Mouse (Mus musculus) intestine, embryonic 16.5 days (tissue): Measurements from ENCODE around the gene Peli3. TPM values are rescaled to one million over a fixed set of nuclear protein-coding genes. Genes with fewer than 3 reads are reported as not detected.

Experiments used
- ATAC-seq: fragments of 200-750 bp; cut with Nextera tagmentation; 2 replicates; pipeline ENCODE4 v1.8.0; 2017; ENCODE audit warnings: moderate TSS enrichment, moderate library complexity
- H3K27ac ChIP-seq: fragments of 300-500 bp; sonication (generic); 2 replicates; pipeline ENCODE4 v1.5.1; 2014; ENCODE audit warnings: mild to moderate bottlenecking, low read length
- H3K27me3 ChIP-seq: fragments of 300-500 bp; sonication (generic); replicated peaks from 2 replicates; pipeline ENCODE4 v1.6.1; 2014; ENCODE audit warnings: low read length, control low read depth, mixed read lengths; ENCODE audit not compliant: control insufficient read depth, insufficient read depth
- H3K36me3 ChIP-seq: fragments of 300-500 bp; sonication (generic); 2 replicates; pipeline ENCODE4 v1.6.1; 2014; ENCODE audit warnings: low read length, control low read depth; ENCODE audit not compliant: control insufficient read depth, insufficient read depth
- H3K4me1 ChIP-seq: fragments of 300-500 bp; sonication (generic); 2 replicates; pipeline ENCODE4 v1.6.1; 2014; ENCODE audit warnings: low read length, control low read depth, mixed read lengths; ENCODE audit not compliant: control insufficient read depth, insufficient read depth
- H3K4me2 ChIP-seq: fragments of 300-500 bp; sonication (generic); 2 replicates; pipeline ENCODE4 v1.6.1; 2014; ENCODE audit warnings: low read depth, low read length, control low read depth
- H3K4me3 ChIP-seq: fragments of 300-500 bp; sonication (generic); 2 replicates; pipeline ENCODE4 v1.5.1; 2014; ENCODE audit warnings: mild to moderate bottlenecking, low read length
- H3K9ac ChIP-seq: fragments of 300-500 bp; sonication (generic); 2 replicates; pipeline ENCODE4 v1.6.1; 2014; ENCODE audit warnings: low read depth, low read length
- H3K9me3 ChIP-seq: fragments of 300-500 bp; sonication (generic); 2 replicates; pipeline ENCODE4 v1.6.1; 2016; ENCODE audit warnings: low read length, control low read depth; ENCODE audit not compliant: control insufficient read depth
- WGBS: fragments of 180-500 bp; shearing (Covaris S2); extraction: QIAGEN DNeasy Blood & Tissue Kit; methylation state at CpG from one replicate; pipeline ENCODE4 v1.1.7; 2014; 5-methylcytosine and 5-hydroxymethylcytosine counted together
- polyA plus RNA-seq: library from polyadenylated mRNA; unstranded; fragments of >200 nt; fragmentation: Nextera tagmentation; extraction: Ambion mirVana; gene quantifications from 2 replicates; pipeline ENCODE4 v1.2.1, GENCODE M21; 2015

The Peli3 gene
- polyA plus RNA-seq = 1.3 and 1.6 TPM in 2 replicates

DNA sequence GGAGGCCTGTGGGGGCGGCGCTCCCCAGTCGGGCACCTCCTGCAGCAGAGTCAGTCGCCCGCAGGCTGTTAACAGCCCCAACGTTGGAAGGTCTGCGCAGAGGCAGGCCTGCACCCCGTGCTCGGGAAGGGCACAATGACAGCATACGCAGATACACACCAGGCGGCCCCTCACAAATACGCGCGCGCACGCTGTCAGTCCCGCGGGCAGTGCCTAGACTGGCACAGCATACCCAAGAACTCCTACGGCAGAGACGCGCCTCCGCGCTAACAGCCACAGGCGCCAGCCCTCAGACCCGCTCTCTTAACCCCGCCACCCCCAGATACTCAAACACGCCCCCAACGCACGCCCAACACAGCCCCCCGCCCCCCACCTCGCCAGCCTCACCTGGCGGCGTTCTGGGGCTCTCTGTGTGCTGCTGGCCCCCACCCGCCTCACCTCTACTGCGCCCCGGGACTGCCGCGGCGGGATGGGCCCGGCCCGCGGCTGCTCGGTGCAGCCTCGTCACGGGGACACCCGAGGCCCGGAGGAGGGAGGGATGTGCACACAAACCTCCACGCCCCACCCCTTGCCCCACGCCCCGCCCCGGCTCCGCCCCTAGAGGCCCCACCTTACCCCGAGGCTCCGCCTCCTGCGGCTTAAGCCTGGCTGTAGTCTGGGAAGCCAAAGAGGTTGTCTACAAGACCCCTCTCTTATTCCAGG lies at the start of gene Peli3:
Peli3 (minus strand) TSS at position 577 of the 702 bp plus-strand sequence.
- ATAC-seq = peak; percentile 98
- peak within 1 kb of the TSS; percentile 72 for H3K4me3 ChIP-seq
- H3K9ac ChIP-seq = peak within 1 kb of the TSS; percentile 77
- H3K4me2 ChIP-seq = peak within 1 kb of the TSS; percentile 96
- H3K4me1 ChIP-seq = peaks cover 2% of the 10 kb centered on the region; the same call in 1 of the 2 replicates
- H3K27me3 ChIP-seq = no peaks in the 10 kb centered on the region
- H3K36me3 ChIP-seq = no peaks in the 10 kb centered on the region
- no peaks in the 10 kb centered on the region for H3K9me3 ChIP-seq
- under 1% methylated on average over 39 of the region's 55 CpGs for WGBS
- H3K27ac ChIP-seq = no peak within 1 kb of the TSS

DNA sequence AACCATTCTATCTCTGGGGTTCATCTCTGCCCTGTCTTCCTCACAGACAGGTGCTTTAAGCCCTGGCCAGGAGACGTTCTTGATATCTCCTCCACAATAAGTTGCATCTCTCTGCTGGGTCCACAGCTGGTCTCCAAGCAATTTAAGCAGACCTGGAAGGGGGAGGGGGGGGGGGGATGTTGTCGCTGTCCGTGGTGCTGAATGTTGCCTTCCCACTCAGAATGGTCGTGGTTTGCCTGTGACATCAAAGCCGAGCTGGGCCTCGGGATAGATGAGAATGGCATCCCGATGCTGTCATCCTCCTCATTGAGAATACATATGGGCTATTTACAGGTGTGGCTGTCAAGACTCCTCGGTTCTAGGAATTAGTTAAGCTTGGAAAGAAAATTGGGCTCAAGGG lies 49.4 kb upstream of the Peli3 start:
- H3K4me1 ChIP-seq = no peaks in the 10 kb centered on the region
- H3K9me3 ChIP-seq = no peaks in the 10 kb centered on the region
- H3K4me2 ChIP-seq = 0 out of 2 replicates have a peak overlapping the region, but pooled peaks have one; percentile 6
- H3K36me3 ChIP-seq = no peaks in the 10 kb centered on the region
- H3K4me3 ChIP-seq = no peak overlapping the region
- peaks cover 25% of the 10 kb centered on the region for H3K27me3 ChIP-seq
- H3K27ac ChIP-seq = no peak overlapping the region
- no peak for ATAC-seq
- H3K9ac ChIP-seq = no peak overlapping the region
- WGBS = 19% methylated on average over 8 of the region's 8 CpGs

DNA sequence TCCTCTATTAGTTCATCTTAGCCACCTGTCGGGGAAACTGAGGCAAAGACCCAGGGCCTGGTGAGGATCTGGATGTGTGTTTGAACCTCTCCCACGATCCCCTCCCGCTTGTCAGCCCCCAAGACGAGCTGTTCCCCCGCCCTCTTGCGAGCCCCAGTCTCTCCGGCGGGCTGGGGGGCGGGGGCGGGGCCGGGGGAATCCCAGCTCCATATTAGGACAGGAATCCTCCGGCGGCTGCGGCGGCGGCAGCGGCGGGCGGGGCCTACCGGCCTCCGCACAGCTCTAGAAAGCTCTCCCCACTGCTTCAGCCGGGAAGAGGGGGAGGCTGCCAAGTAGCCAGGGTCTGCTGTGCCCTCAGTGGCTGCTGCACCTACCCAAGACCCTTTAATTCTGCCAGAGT lies 47.8 kb upstream of the Peli3 start:
- Histone ChIP-seq H3K4me3 (no peak overlapping the region), H3K4me1 (no peaks in the 10 kb centered on the region), H3K27ac (no peak overlapping the region), H3K9me3 (no peaks in the 10 kb centered on the region), H3K36me3 (no peaks in the 10 kb centered on the region), H3K4me2 (0 out of 2 replicates have a peak overlapping the region, but pooled peaks have one; percentile 3), H3K9ac (no peak overlapping the region), H3K27me3 (peaks cover 25% of the 10 kb centered on the region)
- 4% methylated on average over 18 of the region's 22 CpGs for WGBS
- no peak for ATAC-seq

DNA sequence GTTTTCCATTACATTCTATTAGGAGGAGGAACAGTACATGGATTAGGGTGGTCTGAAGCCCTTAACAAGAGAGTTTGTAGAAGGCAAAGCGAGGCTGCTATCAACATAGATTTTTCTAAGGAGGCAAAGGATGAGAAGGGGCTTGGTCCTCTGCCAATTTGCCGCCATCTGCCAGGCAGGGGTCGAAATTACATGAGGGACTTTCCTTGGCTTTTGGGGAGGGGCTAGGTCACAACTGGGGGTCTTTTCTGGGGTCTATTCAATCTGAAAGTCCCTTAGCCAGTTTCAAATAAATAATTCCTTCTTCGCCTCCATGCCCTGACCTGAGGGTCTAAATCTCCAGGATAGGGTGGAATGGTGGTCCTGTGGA lies 47.3 kb upstream of the Peli3 start, which contains the start of gene Npas4:
Npas4 (minus strand) TSS at position 61 of the 370 bp plus-strand sequence.
- Histone ChIP-seq H3K27me3 (peaks cover 25% of the 10 kb centered on the region), H3K4me1 (no peaks in the 10 kb centered on the region), H3K36me3 (no peaks in the 10 kb centered on the region), H3K4me3 (no peak within 1 kb of the TSS; the same call in 1 of the 2 replicates), H3K4me2 (0 out of 2 replicates have a peak within 1 kb of the TSS, but pooled peaks have one; percentile 3), H3K27ac (no peak within 1 kb of the TSS), H3K9ac (no peak within 1 kb of the TSS), H3K9me3 (no peaks in the 10 kb centered on the region)
- 26% methylated on average over 4 of the region's 4 CpGs for WGBS
- ATAC-seq = no peak

DNA sequence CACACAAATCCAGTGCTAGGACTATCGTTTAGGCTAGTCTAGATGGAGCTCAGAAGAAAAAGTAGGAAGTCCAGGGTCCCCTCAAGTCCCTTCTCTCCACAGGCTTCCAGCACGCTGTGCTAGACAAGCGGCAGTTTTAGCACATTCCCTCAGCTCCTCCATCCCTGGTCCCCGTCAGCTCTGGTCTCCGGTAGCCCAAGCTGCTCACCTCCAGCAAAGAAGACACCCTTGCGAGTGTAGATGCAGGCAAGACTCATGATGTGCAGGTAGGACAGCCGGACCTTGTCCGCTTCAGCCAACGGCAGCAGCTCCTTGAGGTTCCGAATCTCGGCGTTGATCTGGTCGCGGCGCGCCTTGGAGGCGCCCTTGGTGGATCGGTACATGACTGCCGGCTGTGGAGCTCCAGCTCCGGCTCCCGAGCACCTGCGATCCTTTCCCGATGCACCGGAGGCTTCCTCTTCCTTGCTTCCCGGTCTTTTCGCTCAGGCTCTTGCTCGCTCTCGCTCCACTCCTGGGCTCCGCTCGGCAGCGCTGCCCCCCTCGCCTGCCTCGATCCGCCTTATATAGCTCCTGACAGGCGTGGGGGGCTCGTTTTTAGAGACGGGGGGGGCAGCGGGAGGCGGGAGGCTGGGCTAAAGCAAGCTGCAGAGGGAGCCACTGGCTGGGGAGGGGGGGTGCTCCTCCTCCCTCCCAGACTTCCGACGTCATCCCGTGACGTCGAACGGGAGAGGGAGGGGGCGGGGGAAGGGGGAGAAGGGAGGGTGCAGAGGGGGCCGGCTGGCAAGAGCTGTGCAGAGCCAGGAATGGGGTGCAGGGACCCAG lies 46.7 kb upstream of the Peli3 start:
- H3K27me3 ChIP-seq = peaks cover 25% of the 10 kb centered on the region
- H3K4me1 ChIP-seq = no peaks in the 10 kb centered on the region
- WGBS = 22% methylated on average over 43 of the region's 47 CpGs
- no peaks in the 10 kb centered on the region for H3K9me3 ChIP-seq
- no peak overlapping the region for H3K4me2 ChIP-seq
- no peak overlapping the region for H3K27ac ChIP-seq
- H3K4me3 ChIP-seq = no peak overlapping the region; the same call in 1 of the 2 replicates
- H3K9ac ChIP-seq = no peak overlapping the region
- no peaks in the 10 kb centered on the region for H3K36me3 ChIP-seq
- ATAC-seq = 0 out of 2 replicates have a peak, but pooled peaks have one; percentile 3

- Histone ChIP-seq H3K27ac (no peak overlapping the region), H3K27me3 (peaks cover 29% of the 10 kb centered on the region), H3K9ac (no peak overlapping the region), H3K4me1 (no peaks in the 10 kb centered on the region), H3K36me3 (no peaks in the 10 kb centered on the region), H3K4me3 (no peak overlapping the region), H3K4me2 (no peak overlapping the region), H3K9me3 (no peaks in the 10 kb centered on the region)
- 3% methylated on average over 13 of the region's 13 CpGs for WGBS
- 0 out of 2 replicates have a peak, but pooled peaks have one; percentile 40 for ATAC-seq
Measured at GRCm38 (mm10) chr19:4989013-4989412, 46.1 kb upstream of the Peli3 start.

DNA sequence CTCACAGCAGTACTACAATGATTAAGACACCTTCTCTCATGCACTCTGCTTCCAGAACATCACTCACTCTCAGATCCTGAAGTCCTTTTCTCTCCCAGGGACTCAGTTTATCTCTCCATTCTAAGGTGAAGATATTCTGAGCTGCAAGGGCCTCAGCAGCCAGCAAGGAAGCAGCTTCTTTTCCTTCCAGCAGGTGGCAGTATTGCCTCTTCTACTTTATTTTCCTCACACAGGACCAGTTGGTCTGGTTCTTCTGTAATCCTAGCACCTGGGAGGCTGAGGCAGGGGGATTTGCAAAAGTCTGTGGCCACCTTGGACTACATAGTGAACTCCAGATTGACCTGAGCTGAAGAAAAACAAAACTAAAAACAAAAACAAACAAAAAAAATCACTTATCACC lies 38.8 kb upstream of the Peli3 start:
- ATAC-seq = no peak
- Histone ChIP-seq H3K36me3 (no peaks in the 10 kb centered on the region), H3K27me3 (peaks cover 4% of the 10 kb centered on the region; the same call in 1 of the 2 replicates), H3K4me2 (no peak overlapping the region), H3K9ac (no peak overlapping the region), H3K27ac (no peak overlapping the region), H3K4me1 (no peaks in the 10 kb centered on the region), H3K4me3 (no peak overlapping the region), H3K9me3 (no peaks in the 10 kb centered on the region)

GRCm38 (mm10) chr19:4968236-4968635 lies 25.3 kb upstream of the Peli3 start:
- Histone ChIP-seq H3K4me1 (no peaks in the 10 kb centered on the region; the same call in 1 of the 2 replicates), H3K4me2 (no peak overlapping the region), H3K27ac (no peak overlapping the region), H3K4me3 (no peak overlapping the region), H3K9me3 (no peaks in the 10 kb centered on the region), H3K9ac (no peak overlapping the region), H3K36me3 (peaks cover 14% of the 10 kb centered on the region), H3K27me3 (no peaks in the 10 kb centered on the region)
- ATAC-seq = no peak
- 72% methylated on average over 2 of the region's 2 CpGs for WGBS

DNA sequence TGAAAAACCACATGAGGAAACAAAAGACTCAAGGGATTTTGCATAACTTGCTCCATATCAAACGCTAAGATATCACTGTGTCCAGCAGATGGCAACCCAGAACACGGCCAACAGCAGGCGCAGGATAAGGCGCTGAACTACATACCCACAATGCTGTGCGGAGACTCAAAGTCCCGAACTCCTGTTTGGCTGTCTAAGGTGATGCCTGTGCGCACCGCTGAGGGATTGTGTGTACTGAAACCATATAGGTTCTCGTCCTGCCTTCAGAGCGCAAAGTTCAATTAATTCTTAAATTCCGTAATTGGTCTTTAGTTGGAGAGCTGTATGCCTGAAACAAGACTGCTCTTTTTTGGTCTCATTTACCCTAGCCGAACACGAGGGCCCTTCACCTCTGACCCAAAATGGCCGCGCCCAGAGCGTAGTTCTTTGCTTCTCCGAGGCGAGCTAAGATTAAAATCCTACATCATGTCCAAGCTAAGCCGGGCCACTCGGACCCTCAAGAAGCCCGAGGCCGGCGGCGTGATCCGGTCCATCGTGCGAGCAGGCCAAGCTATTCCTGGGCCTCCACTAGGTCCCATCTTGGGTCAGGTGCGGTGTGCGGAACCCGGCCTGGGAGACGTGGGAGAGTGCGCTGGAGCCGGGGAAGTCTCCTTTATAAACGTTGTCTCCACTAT lies 19.1 kb upstream of the Peli3 start, which contains the start of gene Mrpl11:
Mrpl11 (plus strand) TSS at position 220 of the 674 bp plus-strand sequence.
- Histone ChIP-seq H3K27ac (peak within 1 kb of the TSS; percentile 79), H3K4me3 (peak within 1 kb of the TSS; percentile 97), H3K27me3 (no peaks in the 10 kb centered on the region), H3K4me1 (peaks cover 7% of the 10 kb centered on the region), H3K9ac (peak within 1 kb of the TSS; percentile 95), H3K4me2 (peak within 1 kb of the TSS; percentile 77), H3K9me3 (no peaks in the 10 kb centered on the region), H3K36me3 (peaks cover 14% of the 10 kb centered on the region)
- WGBS = under 1% methylated on average over 34 of the region's 34 CpGs
- peak; percentile 95 for ATAC-seq
